Mouse (Mus musculus) CH12.LX (cell line): ENCODE results near the gene Gm49380. TPM values are rescaled to one million over a fixed set of nuclear protein-coding genes. Genes with fewer than 3 reads are reported as not detected.

Experiments
- DNase-seq: peaks from one replicate; pipeline ENCODE4 v3.0.0-alpha.2; 2013; ENCODE audit errors: extremely low read depth
- H3K27ac ChIP-seq: 2 replicates; pipeline ENCODE4 v1.5.1; 2012; ENCODE audit warnings: low read depth, mild to moderate bottlenecking, control low read depth, moderate library complexity; ENCODE audit not compliant: insufficient read depth
- H3K27me3 ChIP-seq: replicated peaks from 2 replicates; pipeline ENCODE3; 2012; ENCODE audit warnings: inconsistent platforms
- H3K36me3 ChIP-seq, 2 experiments: replicated peaks in 1 of 2; 2 replicates each; pipeline versions ENCODE3 to v1.6.1; 2012; ENCODE audit warnings: inconsistent platforms in 1 of 2, low read length in 1 of 2, mild to moderate bottlenecking in 1 of 2, mixed read lengths in 1 of 2, moderate library complexity in 1 of 2; ENCODE audit not compliant: control insufficient read depth in 1 of 2, insufficient read depth in 1 of 2
- H3K4me1 ChIP-seq, 2 experiments: 2 replicates each; pipeline ENCODE4 v1.6.1; 2012; ENCODE audit warnings: inconsistent platforms in 1 of 2, moderate library complexity in 1 of 2; ENCODE audit not compliant: insufficient read depth in 2 of 2, control insufficient read depth in 1 of 2
- H3K4me2 ChIP-seq: 2 replicates; pipeline ENCODE4 v1.6.1; 2012; ENCODE audit warnings: low read depth, mild to moderate bottlenecking, control low read depth; ENCODE audit not compliant: poor library complexity, insufficient read depth, severe bottlenecking
- H3K4me3 ChIP-seq, 3 experiments: fragments of 150-350 bp in 1 of 3; sonication (generic) in 1 of 3; replicated peaks in 1 of 3; 2 replicates each; pipeline versions ENCODE3 to v1.5.1; 2011 to 2012; ENCODE audit warnings: low read depth in 2 of 3, low read length in 2 of 3, mild to moderate bottlenecking in 2 of 3, moderate library complexity in 2 of 3, control low read depth in 1 of 3, improper control_type of control experiment in 1 of 3, inconsistent platforms in 1 of 3, mixed read lengths in 1 of 3; ENCODE audit not compliant: poor library complexity in 1 of 3
- H3K79me2 ChIP-seq: replicated peaks from 2 replicates; pipeline ENCODE4 v1.6.1; 2012; ENCODE audit warnings: mild to moderate bottlenecking, moderate library complexity; ENCODE audit not compliant: control insufficient read depth, poor library complexity, insufficient read depth, severe bottlenecking; ENCODE audit errors: extremely low read depth
- H3K9ac ChIP-seq: 2 replicates; pipeline ENCODE4 v1.6.1; 2012; ENCODE audit warnings: low read depth, mild to moderate bottlenecking, control low read depth, moderate library complexity; ENCODE audit not compliant: insufficient read depth
- H3K9me3 ChIP-seq: replicated peaks from 2 replicates; pipeline ENCODE3; 2012; ENCODE audit warnings: low read length, inconsistent platforms, mixed read lengths
- CHD2 ChIP-seq: IDR thresholded peaks from 2 replicates; pipeline ENCODE4 v1.6.1; 2011; ENCODE audit warnings: low read length, improper control_type of control experiment
- CTCF ChIP-seq, 2 experiments: IDR thresholded peaks in 1 of 2; conservative IDR thresholded peaks in 1 of 2; 2 replicates each; pipeline ENCODE4 v1.5.1; 2011 to 2012; ENCODE audit warnings: low read depth in 2 of 2, low read length in 2 of 2, improper control_type of control experiment in 1 of 2, inconsistent platforms in 1 of 2, mild to moderate bottlenecking in 1 of 2, moderate library complexity in 1 of 2
- E2F4 ChIP-seq: IDR thresholded peaks from 2 replicates; pipeline ENCODE4 v1.6.1; 2011; ENCODE audit warnings: low read depth, low read length, improper control_type of control experiment; ENCODE audit not compliant: insufficient replicate concordance
- ELF1 ChIP-seq: IDR thresholded peaks from 2 replicates; pipeline ENCODE4 v1.6.1; 2014; ENCODE audit warnings: low read depth, mild to moderate bottlenecking, inconsistent platforms, low read length, improper control_type of control experiment
- EP300 ChIP-seq: IDR thresholded peaks from 2 replicates; pipeline ENCODE4 v1.6.1; 2011; ENCODE audit warnings: low read length, improper control_type of control experiment
- ETS1 ChIP-seq: conservative IDR thresholded peaks from 2 replicates; pipeline ENCODE4 v1.6.1; 2012; ENCODE audit warnings: low read depth, mild to moderate bottlenecking, inconsistent platforms, low read length, improper control_type of control experiment, moderate library complexity
- GABPA ChIP-seq: IDR thresholded peaks from 2 replicates; pipeline ENCODE4 v1.6.1; 2012; ENCODE audit warnings: low read depth, low read length, improper control_type of control experiment, inconsistent platforms; ENCODE audit not compliant: insufficient replicate concordance
- HCFC1 ChIP-seq: IDR thresholded peaks from 2 replicates; pipeline ENCODE4 v1.6.1; 2012; ENCODE audit warnings: low read depth, mild to moderate bottlenecking, inconsistent platforms, low read length, improper control_type of control experiment
- JUND ChIP-seq: conservative IDR thresholded peaks from 2 replicates; pipeline ENCODE4 v1.6.1; 2011; ENCODE audit warnings: low read depth, low read length, improper control_type of control experiment
- MAX ChIP-seq: IDR thresholded peaks from 2 replicates; pipeline ENCODE4 v1.6.1; 2011; ENCODE audit warnings: low read length, improper control_type of control experiment
- MAZ ChIP-seq: IDR thresholded peaks from 2 replicates; pipeline ENCODE4 v1.6.1; 2012; ENCODE audit warnings: low read depth, mild to moderate bottlenecking, inconsistent platforms, low read length, improper control_type of control experiment, moderate library complexity
- MEF2A ChIP-seq: IDR thresholded peaks from 2 replicates; pipeline ENCODE4 v1.6.1; 2014; ENCODE audit warnings: low read depth, mild to moderate bottlenecking, inconsistent platforms, low read length, improper control_type of control experiment, borderline replicate concordance
- MXI1 ChIP-seq: IDR thresholded peaks from 2 replicates; pipeline ENCODE4 v1.6.1; 2011; ENCODE audit warnings: mild to moderate bottlenecking, low read depth, low read length, improper control_type of control experiment
- NELFE ChIP-seq: IDR thresholded peaks from 2 replicates; pipeline ENCODE4 v1.6.1; 2011; ENCODE audit warnings: low read depth, low read length, improper control_type of control experiment
- NRF1 ChIP-seq: IDR thresholded peaks from 2 replicates; pipeline ENCODE4 v1.6.1; 2014; ENCODE audit warnings: low read depth, mild to moderate bottlenecking, inconsistent platforms, low read length, improper control_type of control experiment, moderate library complexity
- POLR2AphosphoS2 ChIP-seq: IDR thresholded peaks from 2 replicates; pipeline ENCODE4 v1.6.1; 2011; ENCODE audit warnings: low read depth, low read length, improper control_type of control experiment
- RAD21 ChIP-seq: IDR thresholded peaks from 2 replicates; pipeline ENCODE4 v1.6.1; 2011; ENCODE audit warnings: low read depth, mild to moderate bottlenecking, low read length, improper control_type of control experiment, moderate library complexity
- RCOR1 ChIP-seq: conservative IDR thresholded peaks from 2 replicates; pipeline ENCODE4 v1.6.1; 2012; ENCODE audit warnings: low read depth, mild to moderate bottlenecking, inconsistent platforms, low read length, improper control_type of control experiment
- SIN3A ChIP-seq: IDR thresholded peaks from 2 replicates; pipeline ENCODE4 v1.6.1; 2012; ENCODE audit warnings: low read length, improper control_type of control experiment, inconsistent platforms
- TBP ChIP-seq: conservative IDR thresholded peaks from 2 replicates; pipeline ENCODE4 v1.6.1; 2011; ENCODE audit warnings: low read depth, low read length, improper control_type of control experiment
- TCF12 ChIP-seq: IDR thresholded peaks from 2 replicates; pipeline ENCODE4 v1.6.1; 2014; ENCODE audit warnings: low read depth, mild to moderate bottlenecking, inconsistent platforms, low read length, improper control_type of control experiment
- UBTF ChIP-seq: IDR thresholded peaks from 2 replicates; pipeline ENCODE4 v1.6.1; 2012; ENCODE audit warnings: low read depth, mild to moderate bottlenecking, inconsistent platforms, low read length, improper control_type of control experiment, moderate library complexity
- ZNF384 ChIP-seq: IDR thresholded peaks from 2 replicates; pipeline ENCODE4 v1.6.1; 2012; ENCODE audit warnings: low read depth, low read length, improper control_type of control experiment, inconsistent platforms
- dilution Hi-C: fragments of 300-500 bp; cut with MboI; formaldehyde crosslinking; loops from 2 replicates; pipeline ENCODE4 v1.14.3; 2020; ENCODE audit warnings: low sequenced_read_pairs; ENCODE audit not compliant: extremely low pct_unique_long_range_greater_than_20kb, extremely low pct_ligation_motif_present
- in situ Hi-C: fragments of 300-500 bp; cut with MboI; formaldehyde crosslinking; loops from 3 replicates; pipeline ENCODE4 v1.14.3; 2019; ENCODE audit warnings: low sequenced_read_pairs, low pct_ligation_motif_present, low pct_unique_long_range_greater_than_20kb, mixed read lengths
- polyA plus RNA-seq: library from polyadenylated mRNA; unstranded; fragments of >175 nt; gene quantifications from 2 replicates; pipeline ENCODE4 v1.2.1, GENCODE M21; 2012; ENCODE audit warnings: low read depth; ENCODE audit not compliant: insufficient read length
- total RNA-seq, 2 experiments: library from RNA; depleted of rRNA; stranded (reverse); fragments of 300-350 nt in 1 of 2; fragments of >200 nt in 1 of 2; gene quantifications; 2 replicates each; pipeline ENCODE4 v1.2.3; 2012 to 2014

The Gm49380 gene
- total and polyA plus RNA-seq, 3 experiments = not detected

- H3K27me3 ChIP-seq = peaks cover 59% of the 10 kb centered on the region
- H3K4me3 ChIP-seq = peak overlapping the region; percentile 34 to 43 (median 41)
- TF ChIP-seq MAX = peak; percentile 42; the same call in 1 of the 2 replicates
- no peak for TF ChIP-seq NELFE
- TF ChIP-seq ZNF384 = no peak
- TF ChIP-seq SIN3A = no peak
- TF ChIP-seq EP300 = no peak
- TF ChIP-seq TCF12 = 0 out of 2 replicates have a peak, but pooled peaks have one; percentile 29
- no peak for TF ChIP-seq TBP
- TF ChIP-seq JUND = no peak
- no peak for TF ChIP-seq CTCF (conservative IDR thresholded peaks at IDR 0.05 in 1 of 2, IDR thresholded peaks at IDR 0.05 in 1 of 2; ENCODE audit: low read depth in 2 of 2, low read length in 2 of 2)
- 0 out of 2 replicates have a peak, but pooled peaks have one; percentile 31 for TF ChIP-seq MEF2A
- TF ChIP-seq MXI1 = no peak
- no peak for TF ChIP-seq CHD2
- no peak for TF ChIP-seq RAD21
- no peak for TF ChIP-seq POLR2AphosphoS2
- no peak for TF ChIP-seq RCOR1
- TF ChIP-seq UBTF = peak; percentile 53; the same call in 1 of the 2 replicates
- peak; percentile 75; the same call in 1 of the 2 replicates for TF ChIP-seq MAZ
- no peak for TF ChIP-seq NRF1
- no peak for TF ChIP-seq HCFC1
- no peak for TF ChIP-seq E2F4
- no peak overlapping the region for H3K27ac ChIP-seq
- no peaks in the 10 kb centered on the region for H3K9me3 ChIP-seq
- H3K36me3 ChIP-seq = no peaks in the 10 kb centered on the region
- no peaks in the 10 kb centered on the region for H3K79me2 ChIP-seq
- in situ Hi-C loops (no loop called here), dilution Hi-C loops (no loop called here)
- peaks cover 4 to 43% of the 10 kb centered on the region in 2 experiments for H3K4me1 ChIP-seq
- H3K9ac ChIP-seq = peak overlapping the region; percentile 22
- H3K4me2 ChIP-seq = peak overlapping the region; percentile 48
- peak; percentile 53 for DNase-seq
Observed at GRCm38 (mm10) chr9:44130034-44130433, 16.7 kb upstream of the Gm49380 start.

GRCm38 (mm10) chr9:44129633-44130032, 16.3 kb upstream of the Gm49380 start:
- Histone ChIP-seq H3K4me1 (peaks cover 3 to 39% of the 10 kb centered on the region in 2 experiments), H3K36me3 (no peaks in the 10 kb centered on the region), H3K27ac (no peak overlapping the region), H3K9me3 (no peaks in the 10 kb centered on the region), H3K9ac (peak overlapping the region; percentile 22), H3K79me2 (no peaks in the 10 kb centered on the region), H3K4me2 (peak overlapping the region; percentile 48), H3K4me3 (peak overlapping the region; percentile 34 to 43 (median 41)), H3K27me3 (peaks cover 55% of the 10 kb centered on the region)
- no peak for DNase-seq
- in situ Hi-C loops = loop anchor here (10.0 kb wide), 1 partner anchor 135 kb away; the partner anchor contains the start of gene Nlrx1
- dilution Hi-C loops = no loop called here
- TF ChIP-seq NELFE (no peak), ETS1 (no peak), ELF1 (no peak), UBTF (no peak), HCFC1 (no peak), NRF1 (no peak), E2F4 (no peak), GABPA (no peak)
